Mouse (Mus musculus) T-cell, adult 2 months (primary cell): ENCODE data around the gene Dlg2.

ENCODE experiments used
- DNase-seq: peaks from one replicate; pipeline ENCODE4 v3.0.0; 2022; ENCODE audit warnings: low spot score

Dlg2 gene

DNA sequence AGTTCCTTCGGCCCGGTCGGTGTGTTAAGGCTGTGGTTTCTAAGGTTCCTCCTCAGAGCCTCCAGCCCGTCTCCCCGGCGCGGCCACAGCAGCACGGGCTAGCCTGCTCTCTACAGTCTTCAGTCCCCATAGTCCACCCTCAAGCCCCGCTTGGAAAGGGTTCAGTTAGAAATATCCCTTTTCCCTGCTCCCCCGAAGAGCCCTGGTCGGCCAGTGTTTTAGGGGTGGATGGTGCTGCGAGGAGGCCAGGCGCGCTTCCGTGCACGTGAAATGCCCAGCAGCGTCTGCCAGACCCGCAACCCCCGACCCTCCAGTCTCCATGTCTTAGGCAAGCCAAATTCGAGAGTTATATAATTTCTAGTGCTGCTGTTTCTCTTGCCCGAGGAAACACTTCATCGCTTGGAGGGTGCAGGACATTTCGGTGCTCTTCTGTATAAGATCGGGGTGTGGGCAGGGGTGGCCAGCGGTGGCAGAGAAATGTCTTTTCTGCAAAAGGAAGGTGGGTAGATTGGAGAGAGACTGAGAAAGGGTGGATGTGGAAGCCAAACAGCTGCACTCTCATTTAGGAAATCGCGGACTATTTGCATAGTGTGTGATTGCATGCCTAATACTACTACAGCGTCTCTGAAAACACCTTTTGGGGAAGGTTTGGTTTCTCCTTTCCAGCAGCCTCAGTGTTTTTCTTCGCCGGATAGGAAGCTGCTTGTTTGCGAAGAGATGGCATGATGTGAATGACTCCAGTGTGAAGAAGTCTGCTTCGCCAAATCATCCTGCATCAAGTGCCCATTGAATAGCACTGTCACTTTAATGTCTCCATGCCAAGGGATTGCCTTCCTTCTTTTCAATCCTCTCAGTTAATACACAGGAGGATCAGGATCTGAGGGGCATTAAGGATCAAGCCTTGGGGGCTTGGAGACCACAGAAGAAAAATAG, at the start of gene Dlg2:
Gene Dlg2 (plus strand): TSS at position 360 of the 933 bp plus-strand sequence.
- DNase-seq = no peak

DNA sequence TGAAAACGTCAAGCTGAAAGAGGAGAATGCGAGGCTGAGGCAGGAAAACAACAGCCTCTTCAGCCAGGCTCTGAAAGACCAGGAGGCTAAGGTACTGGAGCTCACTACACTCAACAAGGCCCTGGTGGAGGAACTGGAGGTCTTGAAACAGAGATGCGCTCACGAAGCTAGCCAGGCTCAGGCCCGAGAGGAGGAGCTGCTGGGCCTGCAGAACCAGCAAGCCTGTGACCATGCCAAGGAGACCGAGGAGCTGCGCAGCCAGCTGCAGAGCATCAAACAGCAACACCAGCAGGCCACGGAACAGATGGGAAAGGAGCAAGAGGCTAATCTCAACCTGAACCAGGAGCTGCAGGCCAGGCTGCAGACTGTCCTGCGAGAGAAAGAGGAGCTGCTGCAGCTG, 49.5 kb upstream of the Dlg2 start:
- no peak for DNase-seq

DNA sequence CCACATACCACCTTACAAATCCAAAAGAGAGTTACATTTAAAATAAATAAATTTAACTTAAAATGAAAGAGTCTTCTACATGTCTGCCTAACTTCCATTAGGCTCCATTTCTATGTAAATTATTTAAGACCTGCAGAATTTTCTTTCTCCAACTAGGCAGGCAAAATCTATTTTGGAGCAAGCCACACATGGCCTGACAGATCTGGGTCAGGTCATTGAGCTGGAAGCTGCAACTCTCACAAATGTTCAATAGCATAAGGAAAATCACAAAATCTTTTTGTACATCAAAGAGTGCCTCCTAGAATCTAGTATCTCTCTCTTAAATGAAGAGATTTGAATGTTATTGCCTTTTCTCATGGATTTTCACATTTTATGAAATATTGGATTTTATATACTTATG, 44.3 kb upstream of the Dlg2 start:
- DNase-seq = no peak

DNA sequence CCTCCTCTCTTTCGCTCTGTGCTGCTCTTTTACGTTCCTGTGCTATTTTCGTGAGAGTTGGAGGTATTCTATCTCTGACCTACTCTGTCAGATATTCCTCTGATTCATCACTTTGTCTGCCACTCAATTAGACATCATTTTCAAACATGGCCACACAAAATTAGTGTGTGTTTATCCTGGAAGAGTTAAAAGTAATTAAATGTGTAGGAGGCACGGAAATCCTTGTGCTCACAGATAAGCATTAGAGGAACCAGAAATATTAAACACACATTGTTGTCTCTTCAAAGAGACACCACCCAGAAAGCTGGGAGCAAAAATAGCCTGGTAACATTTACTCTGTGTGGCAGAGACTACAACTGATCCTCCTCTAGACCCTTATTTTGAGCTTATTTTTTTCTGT, 36.4 kb upstream of the Dlg2 start:
- DNase-seq = no peak

DNA sequence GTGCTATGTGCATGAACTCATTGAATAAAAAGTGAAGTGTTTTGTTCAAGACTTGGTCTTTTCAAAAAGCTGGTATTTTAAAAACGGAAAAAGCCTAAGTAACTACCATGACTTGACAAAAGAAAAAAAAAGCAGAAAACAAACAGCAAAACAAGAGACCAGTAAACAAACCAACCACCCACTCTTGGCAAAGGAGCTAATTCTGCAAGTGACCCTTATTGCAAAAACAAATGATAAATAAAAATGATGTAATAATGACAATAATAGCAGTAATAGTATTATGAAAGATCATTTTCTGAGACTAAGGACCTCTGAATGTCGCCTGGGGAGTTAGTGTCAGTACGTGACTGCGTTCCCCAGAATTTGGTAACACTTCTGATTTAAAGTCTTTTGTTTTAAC, 34.4 kb upstream of the Dlg2 start:
- no peak for DNase-seq

DNA sequence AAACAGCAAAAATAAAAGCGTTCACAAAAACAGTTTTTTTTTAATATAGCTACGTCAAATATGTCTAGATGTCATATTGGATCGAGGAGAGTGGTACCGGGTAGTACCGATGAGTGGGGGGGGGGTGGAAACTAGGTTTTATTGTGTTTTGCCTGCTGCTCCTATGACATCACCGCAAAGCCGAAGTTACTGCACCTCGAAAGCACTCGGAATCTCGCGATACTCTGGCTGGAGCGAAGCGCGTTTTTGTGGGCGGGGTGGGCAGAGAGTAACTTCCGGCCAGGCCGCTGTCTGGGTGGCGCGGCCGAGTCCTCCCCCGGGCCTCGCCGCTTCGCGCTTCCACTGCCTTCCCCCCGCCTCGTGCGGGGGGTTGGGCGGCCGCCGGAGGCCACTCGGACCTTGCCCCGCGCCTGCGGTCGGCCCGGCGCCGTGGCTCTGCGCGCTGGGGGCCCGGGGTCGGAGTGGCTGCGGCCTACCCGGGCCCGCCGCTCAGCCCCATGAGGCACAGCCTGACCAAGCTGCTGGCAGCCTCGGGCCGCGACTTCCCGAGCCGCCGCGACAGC, 33.9 kb upstream of the Dlg2 start, which contains the start of gene Crebzf:
Gene Crebzf (plus strand): TSS at position 212 of the 563 bp plus-strand sequence.
- DNase-seq = peak; percentile 97

DNA sequence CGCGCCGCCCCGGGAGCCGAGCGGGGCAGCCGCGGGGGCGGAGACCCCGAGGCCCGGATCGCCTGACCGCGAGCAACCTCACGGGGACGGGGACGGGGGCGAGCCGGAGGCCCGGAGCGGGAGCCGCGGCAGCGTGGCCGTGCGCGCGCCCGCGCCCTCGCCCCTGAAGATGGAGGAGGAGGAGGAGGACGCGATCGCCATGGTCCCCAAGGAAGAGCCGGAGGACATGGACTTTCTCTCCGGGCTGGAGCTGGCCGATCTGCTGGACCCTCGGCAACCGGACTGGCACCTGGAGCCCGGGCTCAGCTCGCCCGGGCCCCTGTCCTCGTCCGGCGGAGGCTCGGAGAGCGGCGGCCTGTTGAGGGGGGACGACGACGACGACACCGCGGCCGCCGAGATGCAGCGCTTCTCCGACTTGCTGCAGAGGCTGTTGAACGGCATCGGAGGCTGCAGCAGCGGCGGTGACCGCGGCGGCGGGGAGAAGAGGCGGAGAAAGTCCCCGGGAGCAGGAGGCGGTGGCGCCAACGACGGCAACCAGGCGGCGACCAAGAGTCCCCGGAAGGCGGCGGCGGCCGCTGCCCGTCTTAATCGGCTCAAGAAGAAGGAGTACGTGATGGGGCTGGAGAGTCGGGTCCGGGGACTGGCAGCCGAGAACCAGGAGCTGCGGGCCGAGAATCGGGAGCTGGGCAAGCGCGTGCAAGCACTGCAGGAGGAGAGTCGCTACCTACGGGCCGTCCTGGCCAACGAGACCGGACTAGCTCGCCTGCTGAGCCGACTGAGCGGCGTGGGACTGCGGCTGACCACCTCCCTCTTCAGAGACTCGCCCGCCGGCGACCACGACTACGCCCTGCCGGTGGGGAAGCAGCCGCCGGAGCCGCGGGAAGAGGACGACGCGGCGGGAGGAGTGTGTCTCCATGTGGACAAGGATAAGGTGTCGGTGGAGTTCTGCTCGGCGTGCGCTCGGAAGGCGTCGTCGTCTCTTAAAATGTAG, 33.1 kb upstream of the Dlg2 start:
- peak; percentile 71 for DNase-seq

DNA sequence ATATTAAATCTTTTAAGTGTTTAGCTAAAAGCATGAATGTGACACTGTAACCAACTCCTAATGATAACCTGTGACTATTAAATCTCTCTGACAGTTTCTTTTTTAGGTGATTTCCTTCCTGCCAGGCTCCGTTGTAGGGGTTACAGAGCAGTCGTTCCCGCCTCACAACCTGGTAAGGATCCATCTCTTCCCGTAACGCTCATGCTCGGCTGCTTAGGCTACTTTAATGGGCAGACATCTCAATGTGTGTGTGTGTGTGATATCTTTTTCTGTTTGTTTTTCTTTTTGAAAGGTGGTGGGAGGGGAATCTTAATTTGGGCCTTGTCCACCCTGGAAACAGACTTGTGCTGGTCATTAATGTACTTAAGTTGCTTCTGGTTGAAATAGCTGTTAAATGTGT, 32.3 kb upstream of the Dlg2 start:
- no peak for DNase-seq

DNA sequence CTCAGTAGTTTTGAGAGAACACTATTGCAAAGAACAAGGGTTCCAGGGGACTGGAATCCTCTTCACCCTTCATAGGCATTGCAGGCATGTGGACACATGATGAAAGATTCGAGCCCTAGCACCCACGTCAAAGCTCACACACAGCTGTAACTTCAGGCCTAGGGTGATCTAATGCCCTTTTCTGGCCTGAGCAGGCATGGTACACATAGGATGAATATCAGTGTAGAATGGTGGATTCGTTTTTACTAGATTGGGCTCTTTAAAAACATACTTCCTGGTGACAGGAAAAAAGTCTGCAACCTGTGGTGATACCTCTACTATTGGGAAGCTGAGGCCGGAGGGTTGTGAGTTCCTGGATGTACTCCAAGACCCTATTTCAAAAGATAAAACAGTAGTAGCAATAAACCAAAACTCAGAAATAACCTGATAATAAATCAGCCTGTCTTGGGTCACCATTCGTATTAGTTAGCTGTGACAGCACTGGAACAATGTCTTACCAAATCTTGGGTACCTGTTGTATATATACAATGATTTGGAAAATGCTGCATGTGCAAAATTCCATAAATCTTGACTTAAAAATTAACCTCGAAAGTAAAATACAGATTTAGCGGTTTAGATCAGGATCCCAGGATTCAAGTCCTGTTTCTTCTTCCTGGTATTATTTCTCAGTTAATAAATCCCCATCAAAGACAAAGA, 20.2 kb upstream of the Dlg2 start:
- no peak for DNase-seq

DNA sequence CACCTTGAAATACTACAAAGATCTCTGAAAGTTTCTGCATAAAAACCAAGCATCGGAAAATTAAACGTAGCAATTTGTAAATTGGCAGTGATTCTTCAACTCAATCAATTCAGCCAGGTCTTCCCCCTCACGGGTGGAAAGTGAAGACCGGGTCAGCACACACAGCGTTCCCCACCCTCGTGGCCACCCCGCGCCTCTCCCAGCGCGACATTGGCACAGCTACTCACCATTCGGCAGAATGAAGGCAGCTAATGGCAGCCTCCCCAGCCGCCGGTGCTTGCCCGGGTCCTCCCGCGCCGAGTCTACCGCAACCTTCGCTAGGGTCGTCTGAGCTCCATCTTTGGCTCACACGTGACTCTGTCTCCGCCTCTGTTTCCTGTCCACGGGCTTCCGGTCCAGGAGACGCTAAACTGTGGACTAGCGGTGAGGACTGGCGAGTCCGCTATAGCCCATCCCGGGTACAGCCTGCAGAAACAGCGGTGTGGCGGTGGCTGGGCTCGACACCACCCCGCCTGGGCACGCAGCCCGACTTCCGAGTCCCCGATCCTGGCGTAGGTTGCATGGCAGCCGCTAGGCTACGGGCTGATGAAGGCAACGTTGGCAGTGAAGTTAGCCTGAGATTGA, 19.5 kb upstream of the Dlg2 start, which contains the start of gene Tmem126a:
Gene Tmem126a (minus strand): TSS at position 385 of the 624 bp plus-strand sequence.
- peak; percentile 69 for DNase-seq

DNA sequence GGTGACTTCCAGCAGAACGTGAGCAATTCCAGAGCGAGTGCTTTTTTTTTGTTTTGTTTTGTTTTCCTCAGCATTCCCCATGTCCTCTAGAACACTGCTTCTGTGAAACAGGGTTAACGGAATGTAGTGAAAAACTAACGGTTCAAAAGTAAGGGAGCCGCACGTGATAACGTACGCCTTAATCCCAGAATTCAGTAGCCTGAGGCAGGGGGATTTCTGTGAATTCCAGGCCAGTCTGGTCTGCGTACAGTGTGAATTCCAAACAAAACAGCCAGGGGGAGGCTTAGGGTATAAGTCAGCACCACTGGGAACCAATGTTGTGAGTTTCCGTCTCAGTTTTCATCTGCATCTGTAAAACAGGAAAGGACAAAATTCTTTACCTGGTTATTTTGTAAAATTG, 19.0 kb upstream of the Dlg2 start:
- no peak for DNase-seq

DNA sequence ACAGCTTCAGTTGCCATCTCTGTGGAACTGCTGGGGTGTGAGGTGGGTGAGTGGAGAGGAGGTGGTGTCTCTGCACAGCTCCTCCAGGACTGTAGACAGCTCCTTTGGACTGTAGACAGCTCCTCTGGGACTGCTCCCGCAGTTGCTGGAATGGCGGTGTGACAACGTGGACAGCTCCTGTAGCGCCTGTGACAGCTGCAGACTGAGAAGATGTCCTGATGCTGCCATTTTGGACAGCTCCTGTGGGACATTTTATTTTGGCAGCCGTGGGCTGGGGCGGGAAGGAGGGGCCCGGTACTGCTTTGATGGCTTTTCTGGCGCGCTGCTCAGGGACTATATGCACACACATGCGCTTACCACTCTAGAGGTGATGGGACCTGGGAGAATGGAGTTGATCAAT, 16.1 kb upstream of the Dlg2 start:
- DNase-seq = no peak

DNA sequence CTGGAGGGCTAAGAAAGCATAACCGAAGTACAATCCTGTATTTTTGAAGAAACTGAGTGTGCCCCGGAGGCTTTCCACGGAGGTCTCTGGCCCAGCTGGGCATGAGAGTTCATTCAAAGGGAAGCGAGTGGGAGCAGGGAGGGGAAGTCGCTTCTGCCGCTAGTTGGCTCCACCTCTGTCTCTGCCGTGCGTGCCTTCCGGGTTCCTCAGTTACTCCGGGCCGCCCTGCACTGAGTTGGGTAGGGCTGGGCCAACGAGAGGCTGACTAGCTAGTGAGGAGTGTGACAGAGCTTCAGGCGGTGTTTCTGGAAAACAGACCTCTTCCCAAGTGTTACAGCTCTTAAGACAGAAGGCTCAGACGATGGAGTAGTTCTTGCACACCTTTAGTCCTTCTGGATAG, 15.5 kb upstream of the Dlg2 start:
- DNase-seq = peak; percentile 57

DNA sequence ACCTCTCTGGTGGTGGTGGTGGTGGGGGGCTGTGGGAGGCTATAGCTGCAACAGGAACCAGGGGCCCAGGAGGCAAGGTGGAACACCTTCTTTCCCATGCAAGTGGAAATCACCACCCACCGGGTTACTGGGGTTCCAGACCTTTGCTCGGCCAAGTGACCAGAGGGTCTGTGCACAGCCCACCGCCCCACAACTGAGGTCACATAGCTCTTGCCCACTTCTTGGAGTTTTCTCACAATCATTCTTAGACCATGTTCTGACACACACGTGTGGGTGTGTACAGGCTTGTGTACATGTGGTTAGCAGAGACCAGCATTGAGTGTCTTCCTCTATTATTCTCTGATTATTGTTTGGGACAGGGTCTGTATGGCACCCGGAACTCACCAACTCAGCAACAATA, 15.0 kb upstream of the Dlg2 start:
- no peak for DNase-seq

DNA sequence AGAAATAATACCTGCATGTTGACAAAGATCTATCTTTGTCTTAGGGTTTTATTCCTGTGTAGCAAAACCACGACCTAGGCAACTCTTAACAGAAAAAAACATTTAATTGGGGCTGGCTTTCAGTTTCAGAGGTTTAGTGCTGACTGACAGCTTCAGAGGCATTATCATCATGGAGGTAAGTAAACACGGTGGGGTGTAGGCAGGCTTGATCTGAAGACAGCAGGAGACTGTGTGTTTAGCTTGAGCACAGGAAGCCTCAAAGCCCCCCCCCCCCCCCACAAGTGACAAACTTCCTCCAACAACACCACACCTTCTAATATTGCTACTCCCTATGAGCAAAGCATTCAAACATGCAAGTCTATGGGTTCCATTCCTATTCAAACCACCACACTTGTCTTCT, 3.0 kb upstream of the Dlg2 start:
- peak; percentile 20 for DNase-seq

DNA sequence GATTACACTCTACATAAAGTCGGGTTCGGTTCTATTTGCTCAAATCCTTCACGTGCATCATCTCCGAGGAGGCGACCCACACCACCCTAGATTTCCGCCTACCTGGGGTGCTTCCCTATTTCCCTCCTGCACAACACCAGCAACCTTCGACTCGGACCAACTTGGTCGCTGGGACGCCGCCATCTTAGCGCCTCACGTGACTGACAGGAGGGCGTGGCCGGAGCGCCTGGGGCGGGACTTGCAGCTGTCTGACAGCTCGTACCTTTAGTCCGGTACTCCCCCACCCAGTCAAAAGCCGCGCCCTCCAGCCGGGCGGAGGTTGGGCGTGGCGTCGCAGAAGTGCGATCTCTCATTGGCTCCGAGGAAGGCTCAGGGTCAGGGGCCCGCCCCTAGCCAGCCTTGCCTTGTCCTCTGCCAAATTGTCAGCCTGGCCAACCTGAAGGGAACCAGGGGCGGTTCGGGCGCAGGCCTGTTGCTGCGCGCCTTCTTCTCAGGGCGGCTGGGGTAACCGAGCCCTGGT, 619 bp upstream of the Dlg2 start, which contains the start of gene Tmem126b:
Gene Tmem126b (minus strand): TSS at position 209 of the 520 bp plus-strand sequence.
- peak; percentile 98 for DNase-seq

DNA sequence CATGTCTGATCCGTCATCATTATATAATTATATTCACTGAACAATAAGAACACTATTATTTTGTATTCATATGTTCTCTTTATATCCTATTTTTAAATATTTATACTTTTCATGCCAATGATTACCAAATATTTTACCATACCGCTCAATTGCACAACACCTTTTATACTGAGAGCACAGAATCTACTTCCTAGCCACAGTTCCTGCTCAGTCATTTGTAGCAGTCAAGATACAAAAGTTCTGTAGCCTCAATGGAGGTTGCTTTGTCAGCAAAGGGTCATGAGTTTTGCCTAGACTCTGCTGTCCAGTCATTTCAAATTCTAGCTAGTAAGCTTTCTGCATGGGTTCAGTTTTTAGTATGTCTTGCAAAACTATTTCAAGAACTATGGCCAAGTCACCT, 6.1 kb downstream of the Dlg2 start:
- no peak for DNase-seq

DNA sequence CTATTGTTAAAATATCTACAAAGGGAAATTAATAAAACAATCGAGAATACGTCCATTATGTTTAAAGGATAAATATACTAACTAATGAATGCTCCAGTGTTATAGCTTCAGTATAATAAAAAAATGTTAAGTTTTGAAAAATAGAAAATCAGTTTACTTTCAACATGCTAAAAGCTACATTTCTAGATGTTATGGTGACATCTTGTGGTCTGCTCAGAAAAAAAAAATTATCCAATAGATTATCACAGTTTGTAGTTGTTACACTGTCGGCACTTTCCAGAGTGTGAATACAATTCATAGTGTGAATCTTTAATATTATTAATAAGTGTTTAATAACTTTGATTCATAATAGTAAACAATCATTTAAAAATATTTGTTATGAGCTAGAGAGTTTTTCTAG, 31.7 kb downstream of the Dlg2 start:
- DNase-seq = no peak

DNA sequence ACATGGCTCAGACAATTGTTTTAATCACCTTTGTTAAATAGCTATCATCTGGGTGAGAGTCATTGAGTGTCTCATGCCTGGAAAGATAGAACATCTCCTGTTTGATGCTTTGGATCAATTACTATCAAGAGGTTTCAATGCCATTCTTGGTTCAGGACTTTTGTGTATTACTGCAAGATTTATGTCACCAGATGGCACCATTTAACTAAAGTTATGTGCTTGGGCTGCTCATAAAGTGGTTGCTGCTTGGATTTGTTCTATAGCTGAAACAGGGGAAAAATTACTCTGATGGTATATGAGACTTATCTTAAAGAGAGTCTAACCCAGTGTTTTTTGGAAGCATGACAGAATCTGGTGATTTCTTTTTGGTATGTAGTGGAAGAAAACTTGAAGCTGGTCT, 35.8 kb downstream of the Dlg2 start:
- DNase-seq = no peak

DNA sequence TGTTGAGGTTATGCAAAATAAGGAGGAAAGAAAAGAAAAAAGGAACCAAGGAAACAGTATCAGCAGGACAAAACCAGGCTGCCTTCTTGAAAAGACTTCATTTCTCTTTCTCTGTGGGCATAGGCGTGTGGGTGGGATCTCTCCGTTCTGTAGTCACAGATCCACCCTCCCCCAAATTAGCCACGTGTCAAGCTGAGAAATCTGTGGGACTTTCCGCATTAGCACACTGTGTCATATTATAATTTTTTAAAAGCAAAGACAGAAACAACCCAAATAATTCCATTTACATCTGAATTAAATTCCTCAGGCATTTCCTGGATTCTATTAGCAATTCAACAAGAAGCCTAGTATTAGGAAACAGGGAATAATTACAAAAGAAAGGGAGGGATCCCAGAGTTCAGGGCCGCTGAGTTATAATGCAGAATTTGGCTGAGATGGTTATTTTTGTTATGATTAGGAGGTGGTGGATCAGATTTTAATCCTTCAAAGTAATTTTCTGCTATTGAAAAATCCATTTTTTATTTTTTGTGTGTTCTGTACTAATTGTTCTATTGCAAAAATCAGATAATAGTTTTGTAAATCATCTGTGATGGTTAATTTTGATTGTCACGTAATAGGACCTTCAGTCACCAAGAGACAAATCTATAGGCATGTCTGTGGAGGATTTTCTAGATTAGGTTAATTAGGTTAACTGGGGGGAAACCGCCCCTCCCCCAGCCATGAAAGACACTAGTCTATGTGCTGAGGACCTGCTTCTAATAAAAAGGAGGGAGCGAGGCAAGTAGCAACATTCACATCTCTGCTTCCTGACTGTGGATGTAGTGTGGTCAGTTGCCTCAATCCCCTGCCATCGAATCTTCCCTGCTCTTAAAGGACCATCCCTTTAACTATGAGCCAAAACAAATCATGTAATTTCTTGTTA, 63.3 kb downstream of the Dlg2 start:
- no peak for DNase-seq
